Mouse (Mus musculus) mouse embryonic stem cell (cell line): ENCODE measurements around the gene Paxx.
"Not testable (repeated sequence)": the region's sequence is repeated elsewhere in the genome, so short reads cannot be mapped to it uniquely, and the experiment has no call there.

ENCODE experiments used
- in situ Hi-C, 2 experiments: fragments of 300-500 bp; cut with MboI; formaldehyde crosslinking; loops; 1 replicate in 1 of 2; 3 replicates in 1 of 2; pipeline ENCODE4 v1.14.3; 2019 to 2020; ENCODE audit warnings: low sequenced_read_pairs in 2 of 2, low pct_unique_long_range_greater_than_20kb in 1 of 2, mixed read lengths in 1 of 2; ENCODE audit not compliant: unreplicated experiment in 1 of 2

Paxx gene

DNA sequence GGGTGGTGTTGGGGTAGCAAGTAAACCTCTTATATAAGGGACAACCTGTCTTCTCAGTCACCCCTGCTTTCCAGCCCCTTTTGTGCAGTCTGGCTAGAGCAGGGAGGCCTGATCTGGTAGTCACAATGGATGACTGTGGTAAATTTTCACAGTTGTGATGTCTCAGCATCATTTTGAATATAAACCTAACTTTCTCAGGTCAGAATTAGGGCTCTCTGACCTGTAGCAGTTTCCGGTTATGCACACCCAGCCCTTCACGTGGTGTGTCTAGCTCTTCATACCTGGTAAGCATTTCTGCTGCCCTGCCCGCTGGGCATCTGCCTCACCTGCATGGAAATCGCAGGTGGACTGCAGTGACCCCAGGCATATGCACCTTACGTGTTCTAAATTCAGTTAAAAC lies 33.6 kb downstream of the Paxx start:
- in situ Hi-C loops = no loop called here

DNA sequence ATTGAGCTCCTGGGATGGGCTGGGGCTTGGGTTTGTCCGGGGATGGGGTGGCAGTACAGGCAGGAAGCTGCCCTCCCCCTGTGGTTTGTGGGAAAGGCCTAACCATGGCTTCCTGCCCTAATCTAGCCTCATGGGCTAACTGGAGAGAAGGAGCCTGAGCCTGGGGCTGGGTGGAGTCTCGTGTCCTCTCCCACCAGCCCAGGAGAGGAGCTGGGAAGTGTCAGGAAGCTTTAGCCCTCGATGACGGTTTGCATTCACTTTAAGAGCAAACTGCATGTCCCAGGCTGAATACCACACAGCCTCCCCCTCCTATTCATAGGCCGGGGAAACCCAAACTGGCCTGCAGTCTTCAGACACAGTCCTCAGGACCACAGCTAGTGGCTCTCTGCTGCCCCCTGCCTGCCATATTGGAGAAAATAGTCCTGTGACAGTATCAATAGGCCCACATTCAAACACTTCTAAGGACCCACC lies 34.1 kb downstream of the Paxx start:
- in situ Hi-C loops = no loop called here

- in situ Hi-C loops = no loop called here
Measured at GRCm38 (mm10) chr2:25425481-25425880, 35.4 kb downstream of the Paxx start.

DNA sequence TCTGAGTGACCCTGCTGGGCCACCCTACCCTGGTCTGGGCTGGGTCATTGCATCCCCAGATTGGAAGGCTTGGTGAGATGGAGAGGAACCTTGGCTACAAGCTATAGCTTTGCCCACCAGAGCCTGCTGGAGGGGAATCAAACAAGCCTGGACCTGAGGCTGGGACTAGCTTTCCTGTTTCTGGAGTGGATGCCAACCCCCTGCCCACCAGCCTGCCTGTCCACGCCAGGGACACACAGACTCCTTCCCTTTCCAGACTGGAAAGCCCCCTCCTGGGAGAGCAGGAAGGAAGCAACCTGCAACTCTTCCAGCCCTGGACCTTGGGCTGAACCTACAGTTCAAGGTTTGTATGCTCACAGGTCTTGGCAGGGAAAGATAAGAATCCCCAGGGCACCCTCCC lies 37.3 kb downstream of the Paxx start:
- in situ Hi-C loops = no loop called here

GRCm38 (mm10) chr2:25422587-25423410 lies 38.1 kb downstream of the Paxx start, which contains the start of gene Fut7:
Gene Fut7, plus strand, starts transcription at chr2:25423267.
- in situ Hi-C loops = no loop called here

- in situ Hi-C loops = no loop called here
Measured at GRCm38 (mm10) chr2:25421896-25422295, 39.0 kb downstream of the Paxx start.

- in situ Hi-C loops = no loop called here
Measured at GRCm38 (mm10) chr2:25417426-25417825, 43.5 kb downstream of the Paxx start.

GRCm38 (mm10) chr2:25413436-25413835 lies 47.5 kb downstream of the Paxx start:
- in situ Hi-C loops = not testable (repeated sequence)

DNA sequence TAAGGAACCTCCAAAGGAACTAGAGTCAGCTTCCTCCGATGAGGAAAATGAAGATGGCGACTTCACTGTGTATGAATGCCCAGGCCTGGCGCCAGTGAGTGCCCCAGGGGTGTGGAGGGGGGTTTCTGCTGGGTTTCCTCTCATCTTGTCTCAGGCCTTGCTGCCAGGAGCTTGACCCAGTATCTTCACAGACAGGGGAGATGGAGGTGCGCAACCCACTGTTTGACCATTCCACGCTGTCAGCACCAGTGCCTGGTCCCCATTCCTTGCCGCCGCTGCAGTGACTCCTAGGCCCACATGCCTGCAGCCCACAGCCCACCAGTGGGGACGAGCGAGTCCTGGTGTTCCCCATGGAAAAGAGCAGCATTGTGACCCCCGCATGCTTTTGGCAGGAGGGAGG lies 52.0 kb downstream of the Paxx start:
- in situ Hi-C loops = no loop called here
